Mouse (Mus musculus): ENCODE data around the gene Il20ra. TPM values are rescaled to one million over a fixed set of nuclear protein-coding genes. Genes with fewer than 3 reads are reported as not detected.
"Not testable (repeated sequence)": the region's sequence is repeated elsewhere in the genome, so short reads cannot be mapped to it uniquely, and the experiment has no call there.

The Il20ra gene
- polyA plus RNA-seq, 1 experiment from 2014 or later: not detected

DNA sequence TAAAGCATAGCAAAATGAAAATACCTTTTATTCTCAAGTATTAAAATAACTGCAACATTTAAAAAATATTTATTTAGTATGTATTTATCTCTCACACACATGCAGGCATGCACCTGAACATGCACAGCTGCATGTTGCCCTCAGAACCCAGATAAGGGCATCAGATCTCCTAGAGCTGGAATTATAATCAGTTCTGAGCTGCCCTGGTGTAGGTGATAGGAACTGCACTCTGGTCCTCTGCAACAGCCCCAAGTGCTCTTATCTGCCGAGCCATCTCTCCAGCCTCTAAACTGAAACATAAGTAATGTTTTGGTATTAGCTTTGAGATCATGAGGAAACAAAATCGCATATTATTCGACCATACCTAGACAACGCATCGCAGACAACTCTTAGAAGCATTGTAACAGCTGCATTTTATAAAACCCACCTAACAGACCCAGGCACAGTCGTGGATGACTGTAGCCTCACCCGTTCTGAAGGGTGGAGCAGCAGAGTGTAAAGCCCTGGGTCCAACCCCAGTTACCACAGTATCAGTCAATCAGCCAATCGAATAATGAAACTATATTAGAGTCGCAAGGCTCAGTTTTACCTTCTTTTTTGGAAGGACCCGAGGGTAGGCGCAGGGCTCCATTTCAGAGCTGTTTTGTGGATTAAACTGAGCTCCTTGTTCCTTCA, 11.9 kb downstream of the Il20ra start:
- WGBS: 89% methylated on average over 11 of the region's 11 CpGs
- H3K27ac ChIP-seq (ENCODE audit: low read depth, low read length): no peak overlapping the region
- no peaks in the 10 kb centered on the region for H3K9me3 ChIP-seq (ENCODE audit: control insufficient read depth, low read length)
- no peaks in the 10 kb centered on the region for H3K4me1 ChIP-seq (ENCODE audit: control insufficient read depth, insufficient read depth, low read length)
- no peaks in the 10 kb centered on the region for H3K27me3 ChIP-seq (ENCODE audit: control insufficient read depth, insufficient read depth, low read length)
- no peak overlapping the region for H3K4me3 ChIP-seq (ENCODE audit: low read length)
- no peak overlapping the region for H3K9ac ChIP-seq (ENCODE audit: low read depth, low read length)
- H3K36me3 ChIP-seq (ENCODE audit: control insufficient read depth, insufficient read depth, low read length): no peaks in the 10 kb centered on the region
- ATAC-seq (ENCODE audit: low FRiP score, low TSS enrichment): no peak
- no peak overlapping the region for H3K4me2 ChIP-seq (replicated peaks; ENCODE audit: low read depth, low read length)

DNA sequence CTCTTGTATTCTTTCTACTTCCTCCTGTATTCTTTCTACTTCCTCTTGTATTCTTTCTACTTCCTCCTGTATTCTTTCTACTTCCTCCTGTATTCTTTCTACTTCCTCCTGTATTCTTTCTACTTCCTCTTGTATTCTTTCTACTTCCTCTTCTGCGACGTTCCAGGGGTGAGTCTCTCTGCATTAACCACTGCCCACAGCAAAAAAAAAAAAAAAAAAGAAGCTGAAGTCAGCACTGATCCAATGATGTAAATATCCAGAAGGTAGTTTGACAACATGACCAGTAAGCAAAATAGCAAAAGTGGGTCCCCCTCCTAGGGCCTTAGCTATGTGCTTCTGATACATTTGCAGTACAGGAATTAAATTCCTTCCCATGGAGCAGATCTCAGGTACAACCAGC, 26.1 kb downstream of the Il20ra start:
- not testable (repeated sequence) for H3K36me3 ChIP-seq (ENCODE audit: control insufficient read depth, insufficient read depth, low read length); H3K4me3 ChIP-seq (ENCODE audit: low read length); ATAC-seq (ENCODE audit: low FRiP score, low TSS enrichment); H3K9me3 ChIP-seq (ENCODE audit: control insufficient read depth, low read length); H3K4me1 ChIP-seq (ENCODE audit: control insufficient read depth, insufficient read depth, low read length); H3K9ac ChIP-seq (ENCODE audit: low read depth, low read length); H3K27me3 ChIP-seq (ENCODE audit: control insufficient read depth, insufficient read depth, low read length); H3K27ac ChIP-seq (ENCODE audit: low read depth, low read length); H3K4me2 ChIP-seq (replicated peaks; ENCODE audit: low read depth, low read length)
- 87% methylated on average over 2 of the region's 2 CpGs for WGBS

GRCm38 (mm10) chr10:19745662-19746061, 33.3 kb downstream of the Il20ra start:
- no peak for ATAC-seq (ENCODE audit: low FRiP score, low TSS enrichment)
- Histone ChIP-seq H3K4me3 (ENCODE audit: low read length) (no peak overlapping the region), H3K9ac (ENCODE audit: low read depth, low read length) (no peak overlapping the region), H3K27me3 (ENCODE audit: control insufficient read depth, insufficient read depth, low read length) (no peaks in the 10 kb centered on the region), H3K4me1 (ENCODE audit: control insufficient read depth, insufficient read depth, low read length) (no peaks in the 10 kb centered on the region), H3K4me2 (replicated peaks; ENCODE audit: low read depth, low read length) (no peak overlapping the region), H3K9me3 (ENCODE audit: control insufficient read depth, low read length) (no peaks in the 10 kb centered on the region), H3K36me3 (ENCODE audit: control insufficient read depth, insufficient read depth, low read length) (no peaks in the 10 kb centered on the region), H3K27ac (ENCODE audit: low read depth, low read length) (no peak overlapping the region)
- WGBS: 28% methylated on average over 1 of the region's 1 CpGs

DNA sequence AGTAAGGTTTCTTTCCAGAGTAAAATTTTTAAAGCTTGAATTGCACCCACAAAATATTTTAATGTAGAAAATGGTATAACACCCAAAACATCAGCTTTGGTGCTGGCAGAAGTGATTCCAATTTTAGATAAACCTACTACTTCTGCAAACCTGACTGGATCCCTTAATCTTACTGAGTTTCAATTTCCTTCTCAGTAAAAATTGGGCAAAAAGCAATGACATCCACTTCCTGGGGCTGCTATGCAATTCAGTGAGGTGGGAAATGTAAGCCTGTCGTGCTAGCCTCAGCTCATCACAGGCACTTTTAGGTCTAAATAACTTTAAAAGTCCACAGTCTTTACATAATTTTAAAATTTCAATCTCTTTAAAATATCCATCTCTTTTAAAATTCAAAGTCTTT, 33.8 kb downstream of the Il20ra start:
- H3K9me3 ChIP-seq (ENCODE audit: control insufficient read depth, low read length): no peaks in the 10 kb centered on the region
- ATAC-seq (ENCODE audit: low FRiP score, low TSS enrichment): no peak
- no peak overlapping the region for H3K4me3 ChIP-seq (ENCODE audit: low read length)
- no peak overlapping the region for H3K4me2 ChIP-seq (replicated peaks; ENCODE audit: low read depth, low read length)
- H3K9ac ChIP-seq (ENCODE audit: low read depth, low read length): no peak overlapping the region
- 78% methylated on average over 1 of the region's 1 CpGs for WGBS
- H3K4me1 ChIP-seq (ENCODE audit: control insufficient read depth, insufficient read depth, low read length): no peaks in the 10 kb centered on the region
- no peaks in the 10 kb centered on the region for H3K36me3 ChIP-seq (ENCODE audit: control insufficient read depth, insufficient read depth, low read length)
- H3K27ac ChIP-seq (ENCODE audit: low read depth, low read length): no peak overlapping the region
- H3K27me3 ChIP-seq (ENCODE audit: control insufficient read depth, insufficient read depth, low read length): no peaks in the 10 kb centered on the region

- Histone ChIP-seq H3K27me3 (ENCODE audit: control insufficient read depth, insufficient read depth, low read length) (no peaks in the 10 kb centered on the region), H3K9ac (ENCODE audit: low read depth, low read length) (no peak overlapping the region), H3K9me3 (ENCODE audit: control insufficient read depth, low read length) (no peaks in the 10 kb centered on the region), H3K4me1 (ENCODE audit: control insufficient read depth, insufficient read depth, low read length) (no peaks in the 10 kb centered on the region), H3K4me2 (replicated peaks; ENCODE audit: low read depth, low read length) (no peak overlapping the region), H3K4me3 (ENCODE audit: low read length) (no peak overlapping the region), H3K36me3 (ENCODE audit: control insufficient read depth, insufficient read depth, low read length) (no peaks in the 10 kb centered on the region), H3K27ac (ENCODE audit: low read depth, low read length) (no peak overlapping the region)
- WGBS: 83% methylated on average over 4 of the region's 4 CpGs
- ATAC-seq (ENCODE audit: low FRiP score, low TSS enrichment): no peak
Observed at GRCm38 (mm10) chr10:19747661-19748060, 35.3 kb downstream of the Il20ra start.

GRCm38 (mm10) chr10:19765459-19765858, 53.1 kb downstream of the Il20ra start:
- Histone ChIP-seq H3K9ac (ENCODE audit: low read depth, low read length) (no peak overlapping the region), H3K4me2 (replicated peaks; ENCODE audit: low read depth, low read length) (no peak overlapping the region), H3K36me3 (ENCODE audit: control insufficient read depth, insufficient read depth, low read length) (no peaks in the 10 kb centered on the region), H3K27me3 (ENCODE audit: control insufficient read depth, insufficient read depth, low read length) (no peaks in the 10 kb centered on the region), H3K4me3 (ENCODE audit: low read length) (no peak overlapping the region), H3K4me1 (ENCODE audit: control insufficient read depth, insufficient read depth, low read length) (no peaks in the 10 kb centered on the region), H3K9me3 (ENCODE audit: control insufficient read depth, low read length) (no peaks in the 10 kb centered on the region), H3K27ac (ENCODE audit: low read depth, low read length) (no peak overlapping the region)
- 92% methylated on average over 2 of the region's 2 CpGs for WGBS
- ATAC-seq (ENCODE audit: low FRiP score, low TSS enrichment): no peak

DNA sequence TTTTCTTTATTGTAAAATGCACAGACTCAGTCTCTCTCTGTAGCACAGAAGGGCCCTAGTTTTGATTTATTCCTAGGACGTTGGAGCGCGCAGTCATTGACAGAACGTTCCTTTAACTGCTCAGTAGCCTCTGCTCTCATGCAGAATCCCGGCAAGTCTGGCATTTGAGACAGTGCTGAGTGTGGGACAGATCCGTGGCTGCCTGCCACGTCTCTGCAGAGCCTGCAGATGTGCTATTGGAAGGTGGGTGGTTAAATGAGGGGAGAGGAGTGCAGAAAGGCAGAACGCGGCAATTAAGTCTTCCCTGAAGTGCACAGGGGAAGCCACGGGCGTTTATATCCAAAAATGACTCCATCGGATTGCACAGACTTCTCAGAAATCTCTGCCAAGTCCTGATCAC, 66.7 kb downstream of the Il20ra start:
- WGBS: 74% methylated on average over 12 of the region's 12 CpGs
- Histone ChIP-seq H3K4me3 (ENCODE audit: low read length) (no peak overlapping the region), H3K9me3 (ENCODE audit: control insufficient read depth, low read length) (no peaks in the 10 kb centered on the region), H3K27me3 (ENCODE audit: control insufficient read depth, insufficient read depth, low read length) (no peaks in the 10 kb centered on the region), H3K4me1 (ENCODE audit: control insufficient read depth, insufficient read depth, low read length) (no peaks in the 10 kb centered on the region), H3K36me3 (ENCODE audit: control insufficient read depth, insufficient read depth, low read length) (no peaks in the 10 kb centered on the region), H3K4me2 (replicated peaks; ENCODE audit: low read depth, low read length) (no peak overlapping the region), H3K27ac (ENCODE audit: low read depth, low read length) (no peak overlapping the region), H3K9ac (ENCODE audit: low read depth, low read length) (no peak overlapping the region)
- no peak for ATAC-seq (ENCODE audit: low FRiP score, low TSS enrichment)

- Histone ChIP-seq H3K36me3 (ENCODE audit: control insufficient read depth, insufficient read depth, low read length) (no peaks in the 10 kb centered on the region), H3K9me3 (ENCODE audit: control insufficient read depth, low read length) (no peaks in the 10 kb centered on the region), H3K4me3 (ENCODE audit: low read length) (no peak overlapping the region), H3K27ac (ENCODE audit: low read depth, low read length) (no peak overlapping the region), H3K27me3 (ENCODE audit: control insufficient read depth, insufficient read depth, low read length) (no peaks in the 10 kb centered on the region), H3K4me1 (ENCODE audit: control insufficient read depth, insufficient read depth, low read length) (no peaks in the 10 kb centered on the region), H3K9ac (ENCODE audit: low read depth, low read length) (no peak overlapping the region), H3K4me2 (replicated peaks; ENCODE audit: low read depth, low read length) (no peak overlapping the region)
- WGBS: 89% methylated on average over 5 of the region's 5 CpGs
- no peak for ATAC-seq (ENCODE audit: low FRiP score, low TSS enrichment)
Observed at GRCm38 (mm10) chr10:19781365-19781764, 69.0 kb downstream of the Il20ra start.

GRCm38 (mm10) chr10:19794996-19795395, 82.6 kb downstream of the Il20ra start:
- Histone ChIP-seq H3K4me2 (replicated peaks; ENCODE audit: low read depth, low read length) (no peak overlapping the region), H3K4me1 (ENCODE audit: control insufficient read depth, insufficient read depth, low read length) (no peaks in the 10 kb centered on the region), H3K27ac (ENCODE audit: low read depth, low read length) (no peak overlapping the region), H3K9ac (ENCODE audit: low read depth, low read length) (no peak overlapping the region), H3K27me3 (ENCODE audit: control insufficient read depth, insufficient read depth, low read length) (no peaks in the 10 kb centered on the region), H3K9me3 (ENCODE audit: control insufficient read depth, low read length) (no peaks in the 10 kb centered on the region), H3K4me3 (ENCODE audit: low read length) (no peak overlapping the region), H3K36me3 (ENCODE audit: control insufficient read depth, insufficient read depth, low read length) (no peaks in the 10 kb centered on the region)
- 86% methylated on average over 8 of the region's 8 CpGs for WGBS
- ATAC-seq (ENCODE audit: low FRiP score, low TSS enrichment): no peak
